Mouse (Mus musculus): ENCODE measurements around the gene Erg.

The Erg gene

GRCm38 (mm10) chr16:95478558-95478957, 107.8 kb downstream of the Erg start:
- DNase-seq (ENCODE audit: low spot score) = no peak

- DNase-seq (ENCODE audit: low spot score) = no peak
These were observed 111.4 kb downstream of the Erg start for GRCm38 (mm10) chr16:95475041-95475440.

- no peak for DNase-seq (ENCODE audit: low spot score)
These were observed 112.4 kb downstream of the Erg start for GRCm38 (mm10) chr16:95473946-95474345.

DNA sequence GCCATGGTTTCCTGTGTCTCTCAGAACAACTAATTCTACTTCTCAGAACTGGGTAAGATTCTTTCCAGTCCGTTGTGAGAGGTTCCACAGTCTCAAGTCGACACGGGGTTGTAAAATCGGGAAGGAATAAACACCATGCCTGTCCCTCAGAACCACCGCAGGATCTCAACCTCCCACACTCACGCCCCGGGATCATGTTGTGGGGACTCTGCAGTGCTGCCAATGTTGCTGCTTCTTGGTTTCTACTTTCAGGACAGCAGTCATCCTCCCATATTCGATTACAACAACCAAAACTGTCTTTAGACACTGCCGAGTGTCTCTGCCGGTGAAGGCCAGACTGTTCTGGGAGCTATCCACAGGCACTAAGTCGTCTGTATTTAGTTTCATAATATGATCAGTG, 113.6 kb downstream of the Erg start:
- DNase-seq (ENCODE audit: low spot score) = no peak

DNA sequence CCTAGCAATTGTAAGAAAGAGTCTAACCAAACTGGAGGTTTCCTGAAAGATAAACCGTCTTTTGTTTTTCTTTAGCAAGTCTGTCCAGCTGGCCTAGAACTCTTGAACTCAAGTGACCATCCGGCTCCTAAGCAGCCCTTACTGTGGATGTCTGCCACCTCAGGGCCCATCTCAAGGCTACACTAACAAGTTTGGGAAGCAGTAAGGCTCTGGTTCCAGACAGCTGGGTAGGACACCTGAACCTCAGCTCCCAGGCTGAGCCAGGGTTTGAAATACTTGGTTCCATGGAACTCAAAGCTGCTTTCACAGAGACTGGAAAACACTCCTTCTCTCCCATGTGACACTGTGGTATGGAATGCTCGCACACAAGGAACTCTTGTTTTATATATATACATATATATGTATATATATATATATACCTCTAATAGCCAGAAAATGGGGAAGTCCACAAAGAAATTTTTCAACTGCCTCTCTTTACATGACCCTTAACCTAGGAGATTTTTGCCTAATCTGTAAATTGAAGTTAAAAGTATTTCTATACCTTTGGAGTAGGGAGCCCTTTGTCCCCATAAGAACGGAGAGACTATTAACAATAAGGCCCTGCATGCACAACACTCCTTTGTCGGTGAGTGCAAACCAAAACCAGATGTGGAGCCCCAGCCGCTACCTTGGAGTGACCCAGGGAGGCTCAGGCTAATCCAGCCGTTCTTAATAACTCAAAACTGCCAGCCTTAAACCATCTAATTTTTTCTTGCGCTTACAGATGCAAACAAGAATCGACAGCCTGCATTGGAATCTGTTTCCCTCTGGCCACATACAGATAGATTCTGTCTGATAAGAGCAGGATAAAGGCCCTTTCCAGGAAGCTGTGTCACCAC, 116.9 kb downstream of the Erg start:
- no peak for DNase-seq (ENCODE audit: low spot score)

DNA sequence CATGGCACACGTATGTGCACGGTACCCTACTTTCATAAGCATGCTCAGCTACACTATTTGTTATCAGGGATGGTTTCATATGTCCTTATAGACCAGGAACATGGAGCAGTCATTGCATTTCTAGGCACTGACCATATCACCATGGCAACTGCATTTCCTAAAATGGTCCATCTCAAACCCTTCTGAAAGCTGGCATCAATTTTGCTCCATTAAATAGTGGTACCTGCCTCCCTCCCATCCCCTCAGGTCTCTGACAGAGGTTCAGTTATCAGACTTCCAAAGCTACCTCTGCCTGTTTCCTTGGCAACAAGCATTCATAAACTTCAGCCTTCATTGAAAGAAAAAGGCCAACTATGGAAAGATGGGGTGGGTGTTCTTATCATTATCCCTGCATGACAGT, 118.5 kb downstream of the Erg start:
- DNase-seq (ENCODE audit: low spot score) = no peak

- DNase-seq (ENCODE audit: low spot score) = no peak
These were observed 119.8 kb downstream of the Erg start for GRCm38 (mm10) chr16:95466548-95466947.

DNA sequence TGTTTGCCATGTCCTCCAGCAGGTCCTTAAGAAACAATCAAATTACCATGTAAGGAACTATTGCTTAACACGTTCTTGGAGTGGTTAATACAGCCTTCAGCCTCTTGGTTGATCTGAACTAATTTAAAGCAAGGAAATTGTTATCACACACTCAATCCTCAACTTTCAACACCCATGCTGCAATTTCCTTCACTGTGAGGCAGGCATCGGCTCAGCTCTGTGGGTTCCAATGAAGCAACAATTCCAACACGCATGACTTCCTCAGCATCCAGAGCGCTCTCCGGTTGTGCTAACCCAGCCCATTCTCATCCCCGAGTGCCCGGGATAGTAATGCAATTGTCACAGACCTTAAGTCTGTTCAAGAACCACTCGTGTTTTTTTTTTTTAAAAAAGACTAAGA, 121.8 kb downstream of the Erg start:
- DNase-seq (ENCODE audit: low spot score) = no peak

DNA sequence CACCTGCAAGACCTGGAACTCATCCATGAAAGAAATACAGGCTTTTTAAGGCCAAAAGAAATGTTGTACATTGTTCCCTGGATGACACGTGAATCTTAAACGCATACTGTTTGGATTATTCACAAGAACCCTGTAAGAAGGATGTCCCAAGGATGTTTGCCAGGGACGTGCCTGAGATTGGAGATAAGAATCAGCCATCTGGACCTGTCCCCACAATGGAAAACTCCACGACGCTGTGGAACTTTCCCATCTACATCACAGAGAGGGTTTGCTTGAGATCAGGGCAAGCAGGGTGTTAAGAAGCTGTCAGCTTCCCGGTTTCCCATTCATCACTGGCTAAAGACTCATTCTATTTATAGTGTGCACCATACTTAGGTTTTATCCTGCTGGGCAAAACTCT, 122.6 kb downstream of the Erg start:
- no peak for DNase-seq (ENCODE audit: low spot score)

- no peak for DNase-seq (ENCODE audit: low spot score)
These were observed 124.5 kb downstream of the Erg start for GRCm38 (mm10) chr16:95461941-95462340.

DNA sequence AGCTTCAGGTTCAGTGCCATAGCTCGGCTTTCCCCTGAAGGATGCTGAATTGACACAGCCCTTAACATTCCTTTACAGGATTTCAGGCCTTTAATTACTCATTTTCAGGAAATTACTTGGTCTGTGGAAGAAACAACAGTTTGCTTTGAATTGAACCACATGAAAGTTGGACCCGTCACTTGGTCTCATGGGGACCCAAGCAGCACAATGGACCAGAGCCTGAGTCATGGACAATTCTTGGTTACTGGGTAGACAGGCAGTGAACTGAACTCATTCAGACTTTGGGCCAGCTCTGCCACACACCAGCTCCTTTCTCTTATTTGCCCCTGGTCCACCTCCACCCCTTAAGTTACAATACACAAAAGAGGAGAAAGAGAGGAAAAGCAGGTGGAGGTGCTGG, 126.1 kb downstream of the Erg start:
- no peak for DNase-seq (ENCODE audit: low spot score)

GRCm38 (mm10) chr16:95459325-95459691, 127.1 kb downstream of the Erg start:
- no peak for DNase-seq (ENCODE audit: low spot score)

GRCm38 (mm10) chr16:95458590-95459324, 127.6 kb downstream of the Erg start:
- no peak for DNase-seq (ENCODE audit: low spot score)

- no peak for DNase-seq (ENCODE audit: low spot score)
These were observed 129.4 kb downstream of the Erg start for GRCm38 (mm10) chr16:95457006-95457405.

DNA sequence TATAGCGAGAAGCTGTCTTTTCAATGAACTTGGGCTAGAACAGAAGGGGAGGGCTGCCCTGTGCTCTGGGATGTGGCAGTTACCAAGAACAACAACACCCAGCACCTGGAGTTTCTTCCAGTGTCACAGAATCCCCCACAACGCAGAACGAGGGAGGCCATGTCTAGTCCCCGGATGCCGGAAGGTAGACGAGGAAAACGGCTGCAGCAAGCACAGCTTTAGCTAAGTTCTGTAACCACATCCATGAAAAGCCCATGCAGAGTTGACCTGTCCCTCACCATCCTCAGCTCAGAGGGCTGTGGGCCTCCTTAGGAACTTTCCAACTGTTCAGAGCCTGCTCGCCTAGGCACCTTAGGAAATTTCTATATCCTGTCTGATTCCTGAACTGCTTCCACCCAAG, 130.5 kb downstream of the Erg start:
- no peak for DNase-seq (ENCODE audit: low spot score)

GRCm38 (mm10) chr16:95455461-95455860, 130.9 kb downstream of the Erg start:
- DNase-seq (ENCODE audit: low spot score) = no peak

- DNase-seq (ENCODE audit: low spot score) = no peak
These were observed 134.0 kb downstream of the Erg start for GRCm38 (mm10) chr16:95452411-95452810.

DNA sequence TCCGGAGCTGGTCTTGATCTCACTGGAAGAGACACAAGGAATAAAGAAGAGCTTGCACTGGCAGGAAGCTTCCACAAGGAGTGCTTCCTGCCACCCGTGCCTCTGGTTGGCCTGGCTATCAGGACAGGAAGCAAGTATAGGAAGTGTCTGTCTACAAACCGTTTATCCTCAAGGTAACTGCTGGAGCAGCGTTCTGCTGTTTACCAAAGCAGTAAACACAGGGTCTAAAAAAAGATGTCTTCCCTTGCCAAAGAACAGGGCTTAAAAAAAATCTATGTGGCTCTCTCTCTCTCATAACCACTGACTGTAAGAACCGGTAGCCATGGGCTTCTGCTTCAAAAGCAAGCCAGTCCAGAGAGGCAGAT, 137.1 kb downstream of the Erg start:
- no peak for DNase-seq (ENCODE audit: low spot score)

GRCm38 (mm10) chr16:95448643-95449360, 137.6 kb downstream of the Erg start:
- no peak for DNase-seq (ENCODE audit: low spot score)

GRCm38 (mm10) chr16:95447896-95448295, 138.5 kb downstream of the Erg start:
- DNase-seq (ENCODE audit: low spot score) = no peak

GRCm38 (mm10) chr16:95446368-95446767, 140.0 kb downstream of the Erg start:
- no peak for DNase-seq (ENCODE audit: low spot score)

DNA sequence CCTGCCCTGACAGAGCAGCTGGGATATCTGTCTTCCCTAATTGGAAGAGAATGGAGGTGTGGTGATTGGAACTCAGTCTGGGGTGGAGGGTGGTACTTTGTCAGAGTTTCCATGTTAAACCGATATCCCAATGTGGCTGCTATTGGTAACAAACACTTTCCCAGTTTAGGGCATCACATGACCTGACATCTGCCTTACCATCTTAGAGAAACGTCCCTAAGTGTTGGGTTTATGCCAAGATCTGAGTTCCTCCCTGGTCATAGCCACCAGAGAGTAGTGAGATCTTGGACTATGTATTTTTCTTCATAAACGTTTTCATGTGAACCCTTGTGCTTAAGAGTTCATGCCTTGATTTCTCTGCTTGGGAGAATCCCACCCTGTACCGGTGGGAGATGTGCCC, 144.4 kb downstream of the Erg start:
- no peak for DNase-seq (ENCODE audit: low spot score)

DNA sequence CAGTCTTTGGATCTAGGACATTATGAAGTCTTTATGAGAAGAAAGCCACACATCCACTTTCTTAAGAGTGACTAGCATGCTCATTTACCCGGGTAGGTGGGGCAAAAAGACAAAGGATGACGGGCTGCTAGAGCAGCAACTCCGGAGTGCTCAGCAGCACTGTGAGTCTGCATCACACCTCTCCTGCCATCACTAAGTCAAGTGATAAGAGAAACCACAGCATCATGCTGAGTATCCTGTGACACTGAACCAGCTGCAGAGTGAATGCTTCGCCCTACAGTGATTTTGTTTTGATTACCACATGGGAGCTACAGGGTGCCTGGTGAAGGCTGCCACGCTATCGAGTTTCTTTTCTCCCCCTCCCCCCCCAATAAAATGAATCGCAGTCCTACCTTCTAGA, 145.2 kb downstream of the Erg start:
- DNase-seq (ENCODE audit: low spot score) = no peak

All from ovary, adult 18-20 months (tissue).